Mouse (Mus musculus) R1 (cell line): ENCODE measurements around the gene Rcan1.
A peak's percentile ranks its signal among the peaks of the same experiment; 100 is the strongest.

Experiments
- DNase-seq: peaks from one replicate; pipeline ENCODE4 v3.0.0-alpha.2; 2018; ENCODE audit warnings: low read depth, low spot score

Gene Rcan1

DNA sequence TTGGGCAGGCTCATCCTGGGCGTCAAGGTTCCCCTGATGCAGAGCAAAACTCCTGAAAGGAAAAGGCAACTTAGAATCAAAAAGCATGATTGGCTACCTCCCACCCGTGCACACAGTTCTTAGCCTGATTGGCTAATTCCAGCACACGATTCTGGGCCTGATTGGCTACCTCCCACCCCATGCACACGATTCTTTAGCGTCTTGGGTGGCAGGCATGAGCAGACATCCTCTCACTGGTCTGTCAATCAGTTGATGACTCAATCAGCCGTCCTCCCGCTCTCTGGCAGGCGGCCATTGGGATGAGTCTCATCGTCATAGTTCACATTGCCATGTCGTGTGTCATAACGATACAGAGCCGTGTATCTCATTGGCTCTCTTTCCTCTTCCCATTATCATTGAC is 121.7 kb downstream of the Rcan1 start:
- DNase-seq, result peak; percentile 78

- DNase-seq, result no peak
These were observed 124.3 kb downstream of the Rcan1 start for GRCm38 (mm10) chr16:92346297-92346916.

GRCm38 (mm10) chr16:92345177-92345576 is 125.5 kb downstream of the Rcan1 start:
- DNase-seq, result no peak
